Mouse (Mus musculus) limb, embryonic 12.5 days (tissue): ENCODE data around the gene Prdx5. TPM values are rescaled to one million over a fixed set of nuclear protein-coding genes. Genes with fewer than 3 reads are reported as not detected.
A peak's percentile ranks its signal among the peaks of the same experiment; 100 is the strongest.

Experiments used
- ATAC-seq: fragments of 200-750 bp; cut with Nextera tagmentation; 2 replicates; pipeline ENCODE4 v1.8.0; 2017; ENCODE audit warnings: low read depth, moderate TSS enrichment; ENCODE audit not compliant: insufficient number of reproducible peaks, insufficient read depth, low FRiP score, low TSS enrichment
- H3K27ac ChIP-seq: fragments of 300-500 bp; sonication (generic); 2 replicates; pipeline ENCODE4 v1.5.1; 2016; ENCODE audit warnings: mild to moderate bottlenecking, moderate library complexity
- H3K27me3 ChIP-seq: fragments of 300-500 bp; sonication (generic); 2 replicates; pipeline ENCODE4 v1.6.1; 2016; ENCODE audit warnings: mild to moderate bottlenecking, moderate library complexity
- H3K36me3 ChIP-seq: fragments of 300-500 bp; sonication (generic); 2 replicates; pipeline ENCODE4 v1.6.1; 2016; ENCODE audit warnings: mild to moderate bottlenecking, moderate library complexity
- H3K4me1 ChIP-seq: fragments of 300-500 bp; sonication (generic); replicated peaks from 2 replicates; pipeline ENCODE4 v1.6.1; 2016
- H3K4me2 ChIP-seq: fragments of 300-500 bp; sonication (generic); 2 replicates; pipeline ENCODE4 v1.6.1; 2016; ENCODE audit warnings: mild to moderate bottlenecking, moderate library complexity
- H3K4me3 ChIP-seq: fragments of 300-500 bp; sonication (generic); replicated peaks from 2 replicates; pipeline ENCODE4 v1.5.1; 2016; ENCODE audit warnings: mild to moderate bottlenecking
- H3K9ac ChIP-seq: fragments of 300-500 bp; sonication (generic); replicated peaks from 2 replicates; pipeline ENCODE4 v1.6.1; 2016; ENCODE audit warnings: mild to moderate bottlenecking, moderate library complexity
- H3K9me3 ChIP-seq: fragments of 300-500 bp; sonication (generic); 2 replicates; pipeline ENCODE4 v1.6.1; 2016; ENCODE audit warnings: mild to moderate bottlenecking, moderate library complexity
- WGBS: fragments of 180-500 bp; shearing (Covaris S2); methylation state at CpG from one replicate; pipeline ENCODE4 v1.1.7; 2016; 5-methylcytosine and 5-hydroxymethylcytosine counted together
- polyA plus RNA-seq: library from polyadenylated mRNA; unstranded; fragments of >200 nt; fragmentation: Nextera tagmentation; extraction: Ambion mirVana; gene quantifications from 2 replicates; pipeline ENCODE4 v1.2.1, GENCODE M21; 2016

Gene Prdx5
- 158 and 164 TPM in 2 replicates for polyA plus RNA-seq

- peaks cover 57% of the 10 kb centered on the region for H3K36me3 ChIP-seq
- H3K27ac ChIP-seq: peak within 1 kb of the TSS; percentile 98
- H3K4me3 ChIP-seq: peak within 1 kb of the TSS; percentile 62
- peak within 1 kb of the TSS; percentile 70 for H3K9ac ChIP-seq
- peak; percentile 91 for ATAC-seq
- peak within 1 kb of the TSS; percentile 68 for H3K4me2 ChIP-seq
- H3K27me3 ChIP-seq: no peaks in the 10 kb centered on the region
- under 1% methylated on average over 65 of the region's 65 CpGs for WGBS
- peaks cover 20% of the 10 kb centered on the region for H3K4me1 ChIP-seq
- no peaks in the 10 kb centered on the region for H3K9me3 ChIP-seq
Observed at GRCm38 (mm10) chr19:6909507-6910289, at the start of gene Prdx5, which contains the start of gene Trmt112. Prdx5 (minus strand) TSS chr19:6910106. Trmt112 (plus strand) TSS chr19:6909698.

- 77% methylated on average over 10 of the region's 10 CpGs for WGBS
- Histone ChIP-seq H3K4me1 (peaks cover 11% of the 10 kb centered on the region), H3K4me2 (no peak overlapping the region), H3K9me3 (no peaks in the 10 kb centered on the region), H3K9ac (no peak overlapping the region), H3K27me3 (no peaks in the 10 kb centered on the region), H3K4me3 (no peak overlapping the region), H3K27ac (no peak overlapping the region), H3K36me3 (peaks cover 75% of the 10 kb centered on the region)
- no peak for ATAC-seq
Observed at GRCm38 (mm10) chr19:6956461-6956860, 46.6 kb upstream of the Prdx5 start.

GRCm38 (mm10) chr19:6955424-6955823, 45.5 kb upstream of the Prdx5 start:
- H3K4me1 ChIP-seq: peaks cover 11% of the 10 kb centered on the region
- H3K27ac ChIP-seq: no peak overlapping the region
- H3K9ac ChIP-seq: no peak overlapping the region
- no peaks in the 10 kb centered on the region for H3K9me3 ChIP-seq
- H3K36me3 ChIP-seq: peaks cover 70% of the 10 kb centered on the region
- no peak overlapping the region for H3K4me3 ChIP-seq
- H3K4me2 ChIP-seq: no peak overlapping the region
- H3K27me3 ChIP-seq: no peaks in the 10 kb centered on the region
- no peak for ATAC-seq
- WGBS: 73% methylated on average over 7 of the region's 7 CpGs

- Histone ChIP-seq H3K27ac (no peak overlapping the region), H3K4me1 (peaks cover 19% of the 10 kb centered on the region), H3K4me3 (no peak overlapping the region), H3K9me3 (no peaks in the 10 kb centered on the region), H3K4me2 (no peak overlapping the region), H3K9ac (no peak overlapping the region), H3K27me3 (no peaks in the 10 kb centered on the region), H3K36me3 (peaks cover 56% of the 10 kb centered on the region)
- 54% methylated on average over 9 of the region's 9 CpGs for WGBS
- ATAC-seq: no peak
Observed at GRCm38 (mm10) chr19:6954046-6954445, 44.1 kb upstream of the Prdx5 start.

GRCm38 (mm10) chr19:6952712-6953037, 42.8 kb upstream of the Prdx5 start:
- Histone ChIP-seq H3K36me3 (peaks cover 42% of the 10 kb centered on the region), H3K9me3 (no peaks in the 10 kb centered on the region), H3K9ac (0 out of 2 replicates have a peak overlapping the region, but pooled peaks have one; percentile 78), H3K27me3 (no peaks in the 10 kb centered on the region), H3K27ac (peak overlapping the region; percentile 97), H3K4me3 (peak overlapping the region; percentile 63), H3K4me1 (peaks cover 19% of the 10 kb centered on the region), H3K4me2 (peak overlapping the region; percentile 96)
- ATAC-seq: no peak
- 12% methylated on average over 3 of the region's 3 CpGs for WGBS

- Histone ChIP-seq H3K27me3 (no peaks in the 10 kb centered on the region), H3K9me3 (no peaks in the 10 kb centered on the region), H3K4me1 (peaks cover 19% of the 10 kb centered on the region), H3K9ac (peak overlapping the region; percentile 78), H3K27ac (peak overlapping the region; percentile 97), H3K4me2 (peak overlapping the region; percentile 96), H3K36me3 (peaks cover 37% of the 10 kb centered on the region), H3K4me3 (peak overlapping the region; percentile 63)
- ATAC-seq: peak; percentile 3; the same call in 1 of the 2 replicates
- 3% methylated on average over 31 of the region's 31 CpGs for WGBS
Observed at GRCm38 (mm10) chr19:6951994-6952711, 42.2 kb upstream of the Prdx5 start.

GRCm38 (mm10) chr19:6951381-6951968, 41.6 kb upstream of the Prdx5 start:
- Histone ChIP-seq H3K27ac (peak overlapping the region; percentile 97), H3K36me3 (peaks cover 30% of the 10 kb centered on the region), H3K9me3 (no peaks in the 10 kb centered on the region), H3K9ac (peak overlapping the region; percentile 78), H3K4me1 (peaks cover 19% of the 10 kb centered on the region), H3K4me2 (peak overlapping the region; percentile 96), H3K4me3 (peak overlapping the region; percentile 63), H3K27me3 (no peaks in the 10 kb centered on the region)
- peak; percentile 75 for ATAC-seq
- under 1% methylated on average over 35 of the region's 35 CpGs for WGBS

GRCm38 (mm10) chr19:6950613-6951153, 40.8 kb upstream of the Prdx5 start:
- whole genome bisulfite sequencing: under 1% methylated on average over 28 of the region's 28 CpGs
- H3K9ac ChIP-seq: peak overlapping the region; percentile 78
- no peaks in the 10 kb centered on the region for H3K27me3 ChIP-seq
- H3K4me1 ChIP-seq: peaks cover 19% of the 10 kb centered on the region
- H3K36me3 ChIP-seq: peaks cover 30% of the 10 kb centered on the region
- peak overlapping the region; percentile 96 for H3K4me2 ChIP-seq
- H3K4me3 ChIP-seq: peak overlapping the region; percentile 63
- ATAC-seq: peak; percentile 18; the same call in 1 of the 2 replicates
- H3K9me3 ChIP-seq: no peaks in the 10 kb centered on the region
- peak overlapping the region; percentile 97 for H3K27ac ChIP-seq

GRCm38 (mm10) chr19:6949951-6950350, 40.0 kb upstream of the Prdx5 start:
- Histone ChIP-seq H3K9ac (peak overlapping the region; percentile 78; the same call in 1 of the 2 replicates), H3K27ac (peak overlapping the region; percentile 97), H3K27me3 (no peaks in the 10 kb centered on the region), H3K9me3 (no peaks in the 10 kb centered on the region), H3K4me3 (peak overlapping the region; percentile 63), H3K4me2 (peak overlapping the region; percentile 96), H3K36me3 (peaks cover 26% of the 10 kb centered on the region), H3K4me1 (peaks cover 19% of the 10 kb centered on the region)
- no peak for ATAC-seq
- WGBS: 63% methylated on average over 5 of the region's 5 CpGs

- no peak overlapping the region for H3K4me3 ChIP-seq
- H3K27me3 ChIP-seq: no peaks in the 10 kb centered on the region
- H3K9me3 ChIP-seq: no peaks in the 10 kb centered on the region
- no peak overlapping the region for H3K9ac ChIP-seq
- no peak for ATAC-seq
- peaks cover 19% of the 10 kb centered on the region for H3K4me1 ChIP-seq
- H3K4me2 ChIP-seq: 0 out of 2 replicates have a peak overlapping the region, but pooled peaks have one; percentile 96
- H3K27ac ChIP-seq: no peak overlapping the region
- peaks cover 22% of the 10 kb centered on the region for H3K36me3 ChIP-seq
- 90% methylated on average over 5 of the region's 5 CpGs for WGBS
Observed at GRCm38 (mm10) chr19:6949532-6949931, 39.6 kb upstream of the Prdx5 start.

GRCm38 (mm10) chr19:6948186-6948585, 38.3 kb upstream of the Prdx5 start:
- no peak for ATAC-seq
- no peak overlapping the region for H3K4me2 ChIP-seq
- H3K36me3 ChIP-seq: peaks cover 17% of the 10 kb centered on the region; the same call in 1 of the 2 replicates
- WGBS: 75% methylated on average over 4 of the region's 4 CpGs
- no peak overlapping the region for H3K9ac ChIP-seq
- H3K27me3 ChIP-seq: no peaks in the 10 kb centered on the region
- no peaks in the 10 kb centered on the region for H3K9me3 ChIP-seq
- H3K4me3 ChIP-seq: no peak overlapping the region
- peaks cover 19% of the 10 kb centered on the region for H3K4me1 ChIP-seq
- H3K27ac ChIP-seq: no peak overlapping the region
